Mouse (Mus musculus): ENCODE data around the gene Tead1.
"Not testable (repeated sequence)": the region's sequence is repeated elsewhere in the genome, so short reads cannot be mapped to it uniquely, and the experiment has no call there.

Gene Tead1

DNA sequence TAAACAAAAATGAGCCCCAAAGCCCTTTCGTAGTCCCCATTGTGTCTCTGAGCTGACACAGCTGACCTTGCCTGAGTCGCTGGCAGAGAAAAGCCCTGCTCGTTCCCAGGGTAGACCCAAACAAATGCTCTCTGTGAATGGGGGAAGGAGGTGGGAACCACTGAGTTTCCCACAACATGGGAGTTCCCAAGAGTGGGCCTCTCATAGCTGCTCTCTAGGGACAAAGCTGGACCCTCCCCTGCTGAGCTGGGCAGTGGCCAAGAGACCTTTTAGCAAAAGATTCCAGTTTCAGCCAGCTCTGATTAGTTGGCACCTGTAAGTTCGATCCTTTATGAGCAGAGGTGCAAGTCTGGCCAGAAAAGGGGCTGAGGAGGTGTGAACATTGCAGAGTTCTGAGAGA, 243.7 kb downstream of the Tead1 start:
- no peaks in the 10 kb centered on the region; the same call in 1 of the 2 replicates for H3K27me3 ChIP-seq (ENCODE audit: control insufficient read depth, insufficient read depth, low read length, poor library complexity, severe bottlenecking)
- H3K36me3 ChIP-seq (ENCODE audit: control insufficient read depth, insufficient read depth, low read length, poor library complexity, severe bottlenecking), result no peaks in the 10 kb centered on the region
- no peak for DNase-seq (ENCODE audit: low read depth, low spot score)

DNA sequence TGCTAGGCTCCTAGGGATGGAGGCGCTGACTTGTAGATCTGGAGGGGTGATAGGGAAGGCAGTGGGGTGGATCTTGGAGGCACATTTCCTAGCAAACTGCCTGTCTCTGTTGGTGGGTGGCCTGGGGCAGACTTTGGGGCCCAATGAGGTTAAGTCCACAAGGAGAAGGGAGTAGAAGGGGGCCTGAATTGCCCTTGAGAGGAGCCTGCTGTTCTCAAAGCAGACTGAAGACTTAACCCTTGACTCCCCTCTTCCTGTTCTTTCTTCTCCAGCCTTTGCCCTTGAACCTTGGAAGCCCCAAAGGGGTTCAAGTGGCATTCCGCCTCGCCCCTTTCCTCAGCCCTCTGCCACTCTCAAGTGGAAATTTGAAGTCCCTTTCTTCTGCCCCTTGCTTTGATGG, 244.6 kb downstream of the Tead1 start:
- no peaks in the 10 kb centered on the region for H3K36me3 ChIP-seq (ENCODE audit: control insufficient read depth, insufficient read depth, low read length, poor library complexity, severe bottlenecking)
- no peak for DNase-seq (ENCODE audit: low read depth, low spot score)
- H3K27me3 ChIP-seq (ENCODE audit: control insufficient read depth, insufficient read depth, low read length, poor library complexity, severe bottlenecking), result no peaks in the 10 kb centered on the region; the same call in 1 of the 2 replicates

DNA sequence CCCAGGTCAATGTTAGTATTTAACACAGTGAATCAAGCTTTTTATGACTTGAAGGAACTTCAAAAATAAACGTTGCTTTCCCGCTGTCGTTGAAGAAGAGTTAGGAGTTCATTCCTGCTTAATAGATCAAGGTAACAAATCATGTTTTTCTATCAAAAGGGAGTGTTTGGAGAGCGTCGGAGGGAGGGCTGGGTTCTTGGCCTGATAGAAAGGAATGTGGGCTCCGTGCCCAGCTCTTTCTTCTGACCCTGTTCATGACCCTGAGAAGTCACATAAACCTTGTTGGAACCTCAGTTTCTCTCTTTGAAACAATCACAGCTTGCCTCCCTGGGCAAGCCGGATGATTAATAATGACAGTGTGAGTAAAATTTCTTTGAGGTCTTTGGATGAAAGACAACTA, 251.6 kb downstream of the Tead1 start:
- no peaks in the 10 kb centered on the region for H3K36me3 ChIP-seq (ENCODE audit: control insufficient read depth, insufficient read depth, low read length, poor library complexity, severe bottlenecking)
- DNase-seq (ENCODE audit: low read depth, low spot score), result no peak
- H3K27me3 ChIP-seq (ENCODE audit: control insufficient read depth, insufficient read depth, low read length, poor library complexity, severe bottlenecking), result no peaks in the 10 kb centered on the region

DNA sequence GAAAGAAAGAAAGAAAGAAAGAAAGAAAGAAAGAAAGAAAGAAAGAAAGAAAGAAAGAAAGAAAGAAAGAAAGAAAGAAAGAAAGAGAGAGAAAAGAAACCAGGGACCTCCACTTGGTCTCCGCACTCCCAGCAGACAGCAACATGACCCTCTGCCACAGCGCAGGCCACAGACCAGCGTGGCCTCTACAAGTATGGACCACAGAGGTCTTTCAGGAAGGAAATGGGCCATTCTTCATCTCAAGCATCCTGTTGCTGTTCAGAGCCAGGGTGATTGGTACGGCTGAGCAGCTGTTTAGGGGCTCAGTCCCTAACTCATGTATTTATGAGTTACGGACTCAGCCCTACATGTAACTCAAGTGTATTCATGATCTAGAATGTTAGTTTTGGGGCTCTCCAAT, 256.8 kb downstream of the Tead1 start:
- H3K36me3 ChIP-seq (ENCODE audit: control insufficient read depth, insufficient read depth, low read length, poor library complexity, severe bottlenecking); DNase-seq (ENCODE audit: low read depth, low spot score); H3K27me3 ChIP-seq (ENCODE audit: control insufficient read depth, insufficient read depth, low read length, poor library complexity, severe bottlenecking): not testable (repeated sequence)

DNA sequence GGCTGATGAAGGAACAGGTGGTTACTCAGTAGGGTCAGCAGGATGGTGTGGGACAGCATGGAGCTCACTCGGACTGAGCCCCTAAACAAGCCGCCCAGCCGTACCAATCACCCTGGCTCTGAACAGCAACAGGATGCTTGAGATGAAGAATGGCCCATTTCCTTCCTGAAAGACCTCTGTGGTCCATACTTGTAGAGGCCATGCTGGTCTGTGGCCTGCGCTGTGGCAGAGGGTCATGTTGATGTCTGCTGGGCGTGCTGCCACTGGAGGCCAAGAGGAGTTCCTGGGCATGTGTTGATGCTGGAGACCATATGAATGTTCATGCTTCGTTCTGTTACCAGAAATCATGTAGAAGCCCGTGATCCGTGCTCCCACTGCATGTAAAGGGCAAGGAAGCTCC, 258.0 kb downstream of the Tead1 start:
- Histone ChIP-seq H3K36me3 (ENCODE audit: control insufficient read depth, insufficient read depth, low read length, poor library complexity, severe bottlenecking) (no peaks in the 10 kb centered on the region), H3K27me3 (ENCODE audit: control insufficient read depth, insufficient read depth, low read length, poor library complexity, severe bottlenecking) (no peaks in the 10 kb centered on the region)
- DNase-seq (ENCODE audit: low read depth, low spot score), result no peak

DNA sequence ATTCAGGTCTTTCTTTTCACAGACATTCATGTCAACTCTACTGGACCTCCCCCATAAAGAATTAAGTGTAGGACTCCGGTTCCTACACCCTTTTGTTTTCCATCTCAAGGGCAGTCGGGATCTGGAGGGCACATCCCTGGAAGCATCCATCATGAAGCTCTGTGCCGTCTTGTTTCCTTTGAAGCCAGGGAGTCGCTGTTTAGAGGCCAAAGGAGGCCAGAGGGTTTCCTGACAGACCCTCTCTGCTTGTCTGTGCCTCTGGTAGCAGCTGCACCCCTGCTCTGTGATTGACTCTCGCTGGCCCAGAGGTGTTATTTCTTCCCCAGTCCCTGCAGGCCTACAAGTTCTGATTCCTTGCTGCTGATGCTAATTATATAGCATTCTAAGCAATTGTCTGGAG, 259.8 kb downstream of the Tead1 start:
- no peak for DNase-seq (ENCODE audit: low read depth, low spot score)
- Histone ChIP-seq H3K36me3 (ENCODE audit: control insufficient read depth, insufficient read depth, low read length, poor library complexity, severe bottlenecking) (no peaks in the 10 kb centered on the region), H3K27me3 (ENCODE audit: control insufficient read depth, insufficient read depth, low read length, poor library complexity, severe bottlenecking) (no peaks in the 10 kb centered on the region)

DNA sequence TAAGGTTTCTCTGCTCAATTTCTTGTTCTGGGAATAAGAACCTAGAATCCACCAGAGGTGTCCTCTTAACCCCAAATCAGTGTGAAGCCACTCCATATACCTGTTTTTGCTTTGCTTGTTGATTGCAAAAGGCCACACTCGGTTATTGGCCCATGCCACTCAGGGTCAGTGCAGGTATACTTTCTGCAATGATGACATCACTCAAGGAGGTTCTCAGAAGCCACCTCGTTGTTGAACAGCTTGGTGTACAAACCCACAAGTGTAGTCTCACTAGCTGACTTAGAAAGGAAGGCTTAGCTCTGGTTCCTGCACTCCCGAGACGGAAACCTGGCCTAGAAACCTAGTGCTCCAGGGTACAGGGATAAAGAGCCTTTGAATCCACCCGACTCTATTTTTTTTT, 263.4 kb downstream of the Tead1 start:
- no peak for DNase-seq (ENCODE audit: low read depth, low spot score)
- Histone ChIP-seq H3K36me3 (ENCODE audit: control insufficient read depth, insufficient read depth, low read length, poor library complexity, severe bottlenecking) (no peaks in the 10 kb centered on the region), H3K27me3 (ENCODE audit: control insufficient read depth, insufficient read depth, low read length, poor library complexity, severe bottlenecking) (no peaks in the 10 kb centered on the region)

DNA sequence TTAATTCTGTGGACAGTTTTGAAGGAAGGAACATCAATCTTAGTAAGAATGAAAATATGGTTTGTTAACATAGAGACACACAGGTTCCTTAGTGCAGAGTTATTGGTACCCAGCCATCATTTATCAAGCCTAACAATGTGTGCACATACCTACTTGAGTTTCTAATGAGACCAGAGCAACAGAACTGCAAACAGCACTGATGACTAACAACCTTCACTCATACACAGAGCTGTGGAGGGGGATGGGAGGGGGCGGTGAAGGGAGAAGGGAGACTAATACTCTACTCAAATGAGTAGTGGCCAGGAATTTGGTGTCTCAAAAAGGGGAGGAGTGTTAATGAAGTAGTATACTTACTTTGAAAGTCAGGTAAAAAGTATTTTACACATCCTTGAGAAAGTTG, 263.9 kb downstream of the Tead1 start:
- no peaks in the 10 kb centered on the region for H3K27me3 ChIP-seq (ENCODE audit: control insufficient read depth, insufficient read depth, low read length, poor library complexity, severe bottlenecking)
- no peaks in the 10 kb centered on the region for H3K36me3 ChIP-seq (ENCODE audit: control insufficient read depth, insufficient read depth, low read length, poor library complexity, severe bottlenecking)
- DNase-seq (ENCODE audit: low read depth, low spot score), result no peak

DNA sequence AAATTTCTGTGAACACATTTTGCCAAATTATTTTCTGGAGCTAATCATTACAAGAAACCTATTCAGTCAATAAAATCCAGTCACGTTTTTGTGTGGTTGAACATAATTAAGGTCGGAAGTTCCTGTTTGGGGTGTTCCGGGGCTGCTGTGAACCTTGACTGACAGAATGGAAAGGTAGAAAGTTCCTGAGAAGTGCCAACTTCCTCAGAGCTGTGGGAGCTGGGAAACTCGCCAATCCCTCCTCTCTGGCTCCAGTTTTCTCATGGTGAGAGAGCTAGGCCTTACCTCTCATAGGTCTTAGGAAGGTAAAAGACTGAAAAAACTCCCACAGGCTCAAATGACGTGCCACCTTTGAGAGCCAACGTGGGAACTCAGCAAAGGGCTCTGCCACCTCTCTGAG, 267.6 kb downstream of the Tead1 start:
- H3K36me3 ChIP-seq (ENCODE audit: control insufficient read depth, insufficient read depth, low read length, poor library complexity, severe bottlenecking), result no peaks in the 10 kb centered on the region
- no peak for DNase-seq (ENCODE audit: low read depth, low spot score)
- no peaks in the 10 kb centered on the region for H3K27me3 ChIP-seq (ENCODE audit: control insufficient read depth, insufficient read depth, low read length, poor library complexity, severe bottlenecking)

DNA sequence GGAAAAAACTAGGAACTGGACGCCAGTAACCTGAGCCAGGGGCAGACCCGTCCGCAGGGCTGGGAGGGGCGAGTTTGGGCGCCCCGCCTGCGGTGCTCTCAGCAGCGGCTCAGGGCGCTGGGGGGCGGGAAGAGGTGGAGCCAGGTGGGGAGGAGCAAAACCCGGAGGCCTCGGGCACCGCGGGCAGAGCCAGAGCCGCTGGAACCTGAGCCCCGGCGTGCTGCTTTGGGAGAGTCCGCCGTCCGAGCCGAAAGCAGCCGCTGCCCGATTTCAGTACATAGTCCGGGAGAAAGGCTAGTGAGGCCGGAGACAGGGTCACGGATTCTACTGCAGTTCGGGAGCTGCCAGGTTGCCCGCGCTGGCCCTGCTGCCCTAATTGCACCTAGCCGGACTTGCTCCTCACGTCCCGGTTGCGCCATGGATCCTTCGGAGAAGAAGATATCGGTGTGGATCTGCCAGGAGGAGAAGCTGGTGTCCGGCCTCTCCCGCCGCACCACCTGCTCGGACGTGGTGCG, 274.7 kb downstream of the Tead1 start, which contains the start of gene Rassf10:
Rassf10 (plus strand) TSS at position 186 of the 515 bp plus-strand sequence.
- Histone ChIP-seq H3K27me3 (ENCODE audit: control insufficient read depth, insufficient read depth, low read length, poor library complexity, severe bottlenecking) (no peaks in the 10 kb centered on the region), H3K36me3 (ENCODE audit: control insufficient read depth, insufficient read depth, low read length, poor library complexity, severe bottlenecking) (no peaks in the 10 kb centered on the region)
- DNase-seq (ENCODE audit: low read depth, low spot score), result no peak

DNA sequence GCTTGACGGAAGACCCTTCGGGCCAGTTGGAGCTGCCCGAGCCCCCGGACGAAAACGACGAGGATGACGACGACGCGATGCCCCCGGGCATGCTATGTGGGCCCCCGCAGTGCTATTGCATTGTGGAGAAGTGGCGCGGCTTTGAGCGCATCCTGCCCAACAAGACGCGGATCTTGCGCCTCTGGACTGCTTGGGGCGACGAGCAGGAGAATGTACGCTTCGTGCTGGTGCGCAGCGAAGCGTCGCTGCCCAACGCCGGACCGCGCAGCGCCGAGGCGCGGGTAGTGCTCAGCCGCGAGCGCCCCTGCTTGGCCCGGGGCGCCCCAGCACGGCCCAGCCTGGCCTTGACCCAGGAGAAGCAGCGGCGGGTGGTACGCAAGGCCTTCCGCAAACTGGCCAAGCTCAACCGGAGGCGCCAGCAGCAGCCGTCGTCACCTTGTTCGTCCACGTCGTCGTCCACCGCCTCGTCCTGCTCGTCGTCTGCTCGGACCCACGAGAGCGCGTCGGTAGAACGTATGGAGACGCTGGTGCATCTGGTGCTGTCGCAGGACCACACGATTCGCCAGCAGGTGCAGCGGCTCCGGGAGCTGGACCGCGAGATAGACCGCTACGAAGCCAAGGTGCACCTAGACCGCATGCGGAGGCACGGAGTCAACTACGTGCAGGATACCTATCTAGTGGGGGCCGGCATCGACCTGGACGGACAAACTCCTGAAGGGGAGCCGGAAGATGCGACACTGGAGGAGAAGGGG, 275.4 kb downstream of the Tead1 start:
- Histone ChIP-seq H3K27me3 (ENCODE audit: control insufficient read depth, insufficient read depth, low read length, poor library complexity, severe bottlenecking) (no peaks in the 10 kb centered on the region), H3K36me3 (ENCODE audit: control insufficient read depth, insufficient read depth, low read length, poor library complexity, severe bottlenecking) (no peaks in the 10 kb centered on the region)
- no peak for DNase-seq (ENCODE audit: low read depth, low spot score)

DNA sequence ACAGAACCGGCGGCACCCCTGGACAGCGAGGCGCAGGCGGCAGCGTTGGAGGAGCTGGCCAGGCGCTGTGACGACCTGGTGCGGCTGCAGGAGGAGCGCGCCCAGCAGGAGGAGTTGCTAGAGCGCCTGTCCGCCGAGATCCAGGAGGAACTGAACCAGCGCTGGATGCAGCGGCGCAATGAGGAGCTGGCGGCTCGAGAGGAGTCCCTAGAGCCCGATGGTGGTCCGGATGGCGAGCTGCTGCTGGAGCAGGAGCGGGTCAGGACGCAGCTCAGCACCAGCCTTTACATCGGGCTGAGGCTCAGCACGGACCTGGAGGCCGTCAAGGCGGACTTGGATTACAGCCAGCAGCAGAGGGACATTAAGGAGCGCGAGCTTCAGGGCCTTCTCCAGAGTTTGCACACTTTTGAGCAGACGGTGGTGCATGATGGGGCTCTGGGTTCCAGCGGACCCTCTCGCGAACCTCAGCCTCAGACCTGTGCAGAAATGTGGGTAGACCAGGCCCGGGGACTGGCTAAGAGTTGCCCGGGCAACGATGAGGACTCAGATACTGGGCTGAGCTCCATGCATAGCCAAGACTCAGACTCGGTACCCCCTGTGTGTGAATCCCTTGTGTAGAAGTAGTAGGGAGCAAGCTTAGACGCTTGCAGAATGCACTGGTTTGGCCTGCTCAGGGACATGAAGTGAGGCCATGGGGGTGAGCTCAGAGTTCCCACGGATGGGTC, 276.1 kb downstream of the Tead1 start:
- Histone ChIP-seq H3K36me3 (ENCODE audit: control insufficient read depth, insufficient read depth, low read length, poor library complexity, severe bottlenecking) (no peaks in the 10 kb centered on the region), H3K27me3 (ENCODE audit: control insufficient read depth, insufficient read depth, low read length, poor library complexity, severe bottlenecking) (no peaks in the 10 kb centered on the region)
- no peak for DNase-seq (ENCODE audit: low read depth, low spot score)

DNA sequence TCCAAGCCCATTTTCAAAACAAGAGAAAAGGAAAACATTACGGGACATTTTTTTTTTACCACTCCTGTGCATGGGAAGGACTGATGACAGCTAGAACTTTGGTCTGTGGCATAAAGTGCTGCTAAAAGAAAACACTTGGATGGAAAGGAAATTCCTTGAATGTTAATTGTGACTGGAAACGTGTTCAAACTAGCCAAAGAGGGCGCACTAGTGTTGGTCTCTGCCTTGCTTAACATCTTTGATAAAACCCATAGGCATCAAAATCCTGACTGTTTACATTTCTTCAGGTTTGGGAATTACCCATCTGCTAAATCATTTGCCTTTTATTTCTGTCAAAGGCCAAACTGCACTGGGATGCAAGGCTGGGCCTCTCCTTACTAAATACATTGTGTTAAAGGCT, 276.8 kb downstream of the Tead1 start:
- Histone ChIP-seq H3K27me3 (ENCODE audit: control insufficient read depth, insufficient read depth, low read length, poor library complexity, severe bottlenecking) (no peaks in the 10 kb centered on the region), H3K36me3 (ENCODE audit: control insufficient read depth, insufficient read depth, low read length, poor library complexity, severe bottlenecking) (no peaks in the 10 kb centered on the region)
- DNase-seq (ENCODE audit: low read depth, low spot score), result no peak
